15 mouse cellular contexts compared by ENCODE assay signal in genomic region chr9:63834416-63834815, GRCm38 (mm10).
"Had no signal": no experiment of that assay in that cellular context is flagged by ENCODE, and none has a peak within 500 bp of the region (broad histone marks: within the 10 kb centered on the region; RNA-seq: fewer than 3 reads in every experiment).

No protein-coding gene starts in this region.

- H3K4me3 ChIP-seq: neural tube, embryonic 15.5 days; stomach, embryonic 15.5 days had no signal

- DNase-seq: retina, postnatal 1 day; right cerebral cortex, adult 18-20 months; right cerebral cortex, postnatal 14 days; right cerebral cortex, postnatal 25 days; right cerebral cortex, postnatal 4 days; spleen, adult 18-20 months; thymus, adult 18-20 months; thymus, adult 2 months; thymus, postnatal 14 days; thymus, postnatal 25 days; thymus, postnatal 36 days; thymus, postnatal 4 days had no signal

- H3K27ac ChIP-seq: neural tube, embryonic 15.5 days; stomach, embryonic 15.5 days; stomach, postnatal 0 days had no signal

- H3K27me3 ChIP-seq: stomach, embryonic 15.5 days had no signal
